Mouse (Mus musculus) midbrain, embryonic 14.5 days (tissue): ENCODE results near the gene Mfap5. TPM values are rescaled to one million over a fixed set of nuclear protein-coding genes. Genes with fewer than 3 reads are reported as not detected.
A peak's percentile ranks its signal among the peaks of the same experiment; 100 is the strongest.
"Not testable (repeated sequence)": the region's sequence is repeated elsewhere in the genome, so short reads cannot be mapped to it uniquely, and the experiment has no call there.

Experiments used
- ATAC-seq: fragments of 200-750 bp; cut with Nextera tagmentation; 2 replicates; pipeline ENCODE4 v1.8.0; 2017; ENCODE audit warnings: moderate number of reproducible peaks, moderate library complexity; ENCODE audit not compliant: low FRiP score, low TSS enrichment
- DNase-seq: peaks from one replicate; pipeline ENCODE4 v3.0.0-alpha.2; 2015
- H3K27ac ChIP-seq: fragments of 300-500 bp; sonication (generic); replicated peaks from 2 replicates; pipeline ENCODE4 v1.5.1; 2014; ENCODE audit warnings: mild to moderate bottlenecking, low read depth, low read length, moderate library complexity
- H3K27me3 ChIP-seq: fragments of 300-500 bp; sonication (generic); 2 replicates; pipeline ENCODE4 v1.6.1; 2014; ENCODE audit warnings: low read length, control low read depth, mixed read lengths; ENCODE audit not compliant: control insufficient read depth, insufficient read depth
- H3K36me3 ChIP-seq: fragments of 300-500 bp; sonication (generic); 2 replicates; pipeline ENCODE4 v1.6.1; 2014; ENCODE audit warnings: low read length, control low read depth; ENCODE audit not compliant: control insufficient read depth, insufficient read depth
- H3K4me1 ChIP-seq: fragments of 300-500 bp; sonication (generic); 2 replicates; pipeline ENCODE4 v1.6.1; 2014; ENCODE audit warnings: mild to moderate bottlenecking, antibody characterized with exemption, low read length, control low read depth; ENCODE audit not compliant: control insufficient read depth, insufficient read depth
- H3K4me2 ChIP-seq: fragments of 300-500 bp; sonication (generic); 2 replicates; pipeline ENCODE4 v1.6.1; 2014; ENCODE audit warnings: mild to moderate bottlenecking, low read length, moderate library complexity
- H3K4me3 ChIP-seq: fragments of 300-500 bp; sonication (generic); replicated peaks from 2 replicates; pipeline ENCODE4 v1.5.1; 2014; ENCODE audit warnings: low read depth, low read length
- H3K9ac ChIP-seq: fragments of 300-500 bp; sonication (generic); replicated peaks from 2 replicates; pipeline ENCODE4 v1.6.1; 2014; ENCODE audit warnings: mild to moderate bottlenecking, low read length, moderate library complexity
- H3K9me3 ChIP-seq: fragments of 300-500 bp; sonication (generic); 2 replicates; pipeline ENCODE4 v1.6.1; 2016; ENCODE audit warnings: low read length, control low read depth, mixed read lengths; ENCODE audit not compliant: control insufficient read depth
- WGBS: fragments of 180-500 bp; shearing (Covaris S2); extraction: QIAGEN DNeasy Blood & Tissue Kit; methylation state at CpG from one replicate; pipeline ENCODE4 v1.1.7; 2014; 5-methylcytosine and 5-hydroxymethylcytosine counted together
- polyA plus RNA-seq: library from polyadenylated mRNA; unstranded; fragments of >200 nt; fragmentation: Nextera tagmentation; extraction: Ambion mirVana; gene quantifications from 2 replicates; pipeline ENCODE4 v1.2.1, GENCODE M21; 2014

Gene Mfap5
- polyA plus RNA-seq, 1 experiment from 2014 or later = 1.6 TPM

- WGBS = 79% methylated on average over 12 of the region's 12 CpGs
- H3K27me3 ChIP-seq = no peaks in the 10 kb centered on the region
These were observed 22.0 kb downstream of the Mfap5 start for GRCm38 (mm10) chr6:122527596-122527995.

GRCm38 (mm10) chr6:122528136-122528535 is 22.5 kb downstream of the Mfap5 start:
- DNase-seq = no peak
- WGBS = 79% methylated on average over 11 of the region's 11 CpGs
- Histone ChIP-seq H3K36me3 (no peaks in the 10 kb centered on the region), H3K4me1 (no peaks in the 10 kb centered on the region), H3K27me3 (no peaks in the 10 kb centered on the region), H3K27ac (no peak overlapping the region), H3K4me3 (no peak overlapping the region), H3K9me3 (no peaks in the 10 kb centered on the region), H3K9ac (no peak overlapping the region), H3K4me2 (no peak overlapping the region)
- no peak for ATAC-seq

More at GRCm38 (mm10) chr6:122527596-122527995, 22.0 kb downstream of the Mfap5 start:
- Histone ChIP-seq H3K4me3 (no peak overlapping the region), H3K27ac (no peak overlapping the region), H3K36me3 (no peaks in the 10 kb centered on the region), H3K9me3 (no peaks in the 10 kb centered on the region), H3K4me1 (no peaks in the 10 kb centered on the region), H3K9ac (no peak overlapping the region), H3K4me2 (no peak overlapping the region)
- ATAC-seq (no peak), DNase-seq (no peak)

GRCm38 (mm10) chr6:122531466-122532174 is 26.0 kb downstream of the Mfap5 start:
- Histone ChIP-seq H3K4me1 (no peaks in the 10 kb centered on the region), H3K27ac (no peak overlapping the region), H3K4me2 (no peak overlapping the region), H3K36me3 (no peaks in the 10 kb centered on the region), H3K27me3 (no peaks in the 10 kb centered on the region), H3K9ac (no peak overlapping the region), H3K4me3 (no peak overlapping the region), H3K9me3 (no peaks in the 10 kb centered on the region)
- WGBS = 78% methylated on average over 8 of the region's 8 CpGs
- ATAC-seq = no peak
- no peak for DNase-seq

DNA sequence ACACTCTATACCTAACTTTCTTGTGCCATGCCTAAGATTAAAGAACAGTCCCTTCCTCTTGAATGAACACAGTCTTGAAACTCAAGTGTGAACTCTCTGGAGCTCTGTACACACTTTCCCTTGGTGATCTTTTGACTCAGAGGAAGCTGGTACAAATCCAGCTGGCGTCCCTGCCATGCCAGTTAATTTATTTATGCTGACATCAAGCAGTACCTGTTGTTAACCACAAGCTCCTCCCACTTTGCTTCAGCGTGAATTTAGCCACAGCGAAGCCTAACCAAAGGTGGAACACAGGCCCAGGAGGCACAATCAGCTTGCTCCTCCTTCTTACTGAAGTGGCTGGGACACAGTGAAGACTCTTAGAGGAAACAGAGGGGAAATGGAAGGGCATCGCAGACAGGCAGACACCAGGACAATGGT is 27.2 kb downstream of the Mfap5 start:
- H3K9ac ChIP-seq = no peak overlapping the region; the same call in 1 of the 2 replicates
- H3K27ac ChIP-seq = no peak overlapping the region
- H3K4me3 ChIP-seq = 0 out of 2 replicates have a peak overlapping the region, but pooled peaks have one; percentile 13
- H3K36me3 ChIP-seq = no peaks in the 10 kb centered on the region
- peak overlapping the region; percentile 35; the same call in 1 of the 2 replicates for H3K4me2 ChIP-seq
- 7% methylated on average over 4 of the region's 4 CpGs for WGBS
- H3K9me3 ChIP-seq = no peaks in the 10 kb centered on the region
- H3K27me3 ChIP-seq = no peaks in the 10 kb centered on the region
- DNase-seq (peak; percentile 40), ATAC-seq (peak; percentile 14; the same call in 1 of the 2 replicates)
- H3K4me1 ChIP-seq = no peaks in the 10 kb centered on the region

- Histone ChIP-seq H3K36me3 (no peaks in the 10 kb centered on the region), H3K9ac (no peak overlapping the region), H3K4me3 (no peak overlapping the region), H3K4me1 (no peaks in the 10 kb centered on the region), H3K27me3 (no peaks in the 10 kb centered on the region), H3K27ac (no peak overlapping the region), H3K4me2 (no peak overlapping the region), H3K9me3 (no peaks in the 10 kb centered on the region)
- DNase-seq (no peak), ATAC-seq (no peak)
- 7% methylated on average over 3 of the region's 3 CpGs for WGBS
These were observed 28.4 kb downstream of the Mfap5 start for GRCm38 (mm10) chr6:122534032-122534431.

DNA sequence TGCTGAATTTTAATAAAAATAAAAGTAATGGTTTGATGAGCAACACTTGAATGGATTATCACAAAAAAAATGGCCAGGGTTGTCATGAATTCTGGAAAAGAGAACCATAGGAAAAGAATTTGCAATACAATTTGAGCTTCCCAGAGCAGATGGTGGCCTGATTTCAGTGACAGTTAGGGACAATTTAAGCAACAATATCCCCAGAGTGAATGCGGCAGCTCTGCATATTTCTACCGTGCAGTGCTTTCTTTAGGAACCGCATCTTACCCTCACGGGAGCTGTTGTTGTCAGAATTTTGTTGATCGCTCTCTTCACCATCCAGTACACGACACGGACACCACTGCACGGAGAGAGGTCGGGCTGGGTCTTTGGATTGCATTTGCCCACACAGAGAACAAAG is 33.9 kb downstream of the Mfap5 start:
- Histone ChIP-seq H3K4me1 (no peaks in the 10 kb centered on the region), H3K36me3 (no peaks in the 10 kb centered on the region), H3K27ac (no peak overlapping the region), H3K4me2 (no peak overlapping the region), H3K9ac (no peak overlapping the region), H3K9me3 (no peaks in the 10 kb centered on the region), H3K4me3 (no peak overlapping the region), H3K27me3 (no peaks in the 10 kb centered on the region)
- no peak for ATAC-seq
- no peak for DNase-seq
- WGBS = 67% methylated on average over 9 of the region's 9 CpGs

GRCm38 (mm10) chr6:122542459-122542858 is 36.8 kb downstream of the Mfap5 start:
- H3K27me3 ChIP-seq, H3K9me3 ChIP-seq, H3K4me1 ChIP-seq, H3K4me3 ChIP-seq, DNase-seq, H3K4me2 ChIP-seq, H3K36me3 ChIP-seq, H3K9ac ChIP-seq, ATAC-seq, H3K27ac ChIP-seq: not testable (repeated sequence)
- 84% methylated on average over 5 of the region's 5 CpGs for WGBS

DNA sequence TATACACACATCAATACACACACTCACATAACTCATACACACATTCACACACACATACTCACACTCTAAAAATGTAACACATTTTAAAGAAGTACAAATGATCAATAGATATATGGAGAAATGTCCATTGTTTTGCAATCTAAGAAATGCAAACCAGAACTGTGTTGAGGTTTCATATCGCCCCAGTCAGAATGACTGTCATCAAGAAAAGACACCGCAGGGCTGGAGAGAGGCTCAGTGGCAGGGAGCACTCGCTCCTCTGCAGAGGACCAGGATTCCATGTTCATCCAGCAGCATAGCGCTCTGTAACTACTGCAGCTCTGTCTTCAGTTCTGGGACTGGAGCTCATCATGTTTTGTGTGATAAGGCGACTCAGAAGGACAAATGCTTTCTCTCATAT is 37.9 kb downstream of the Mfap5 start:
- Histone ChIP-seq H3K4me2 (no peak overlapping the region), H3K4me3 (no peak overlapping the region), H3K27ac (no peak overlapping the region), H3K9me3 (no peaks in the 10 kb centered on the region), H3K36me3 (no peaks in the 10 kb centered on the region), H3K9ac (no peak overlapping the region), H3K4me1 (no peaks in the 10 kb centered on the region), H3K27me3 (no peaks in the 10 kb centered on the region)
- 85% methylated on average over 5 of the region's 5 CpGs for WGBS
- DNase-seq (no peak), ATAC-seq (no peak)

DNA sequence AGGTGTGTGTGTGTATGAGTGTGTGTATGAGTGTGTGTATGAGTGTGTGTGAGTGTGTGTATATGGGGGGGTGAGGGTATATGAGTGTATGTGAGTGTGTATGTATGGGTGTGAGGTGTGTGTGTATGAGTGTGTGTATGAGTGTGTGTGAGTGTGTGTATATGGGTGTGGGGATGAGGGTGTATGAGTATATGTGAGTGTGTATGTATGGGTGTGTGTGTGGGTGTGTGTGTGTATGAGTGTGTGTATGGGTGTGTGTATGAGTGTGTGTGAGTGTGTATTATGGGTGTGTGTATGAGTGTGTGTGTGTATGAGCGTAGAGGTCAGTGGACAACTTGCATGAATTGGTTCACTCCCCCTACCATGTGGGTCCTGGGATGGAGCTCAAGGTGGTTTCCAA is 39.0 kb downstream of the Mfap5 start:
- Histone ChIP-seq H3K27ac (no peak overlapping the region), H3K9me3 (no peaks in the 10 kb centered on the region), H3K4me3 (no peak overlapping the region), H3K4me1 (no peaks in the 10 kb centered on the region), H3K36me3 (no peaks in the 10 kb centered on the region), H3K27me3 (no peaks in the 10 kb centered on the region), H3K9ac (no peak overlapping the region), H3K4me2 (no peak overlapping the region)
- WGBS = 93% methylated on average over 1 of the region's 1 CpGs
- ATAC-seq = no peak
- DNase-seq = no peak
